Mouse (Mus musculus) WW6 (cell line): ENCODE measurements around the gene Chmp2a.

Experiments used
- DNase-seq: peaks from one replicate; pipeline ENCODE4 v3.0.0-alpha.2; 2013; ENCODE audit warnings: low read depth, low spot score

Chmp2a gene

DNA sequence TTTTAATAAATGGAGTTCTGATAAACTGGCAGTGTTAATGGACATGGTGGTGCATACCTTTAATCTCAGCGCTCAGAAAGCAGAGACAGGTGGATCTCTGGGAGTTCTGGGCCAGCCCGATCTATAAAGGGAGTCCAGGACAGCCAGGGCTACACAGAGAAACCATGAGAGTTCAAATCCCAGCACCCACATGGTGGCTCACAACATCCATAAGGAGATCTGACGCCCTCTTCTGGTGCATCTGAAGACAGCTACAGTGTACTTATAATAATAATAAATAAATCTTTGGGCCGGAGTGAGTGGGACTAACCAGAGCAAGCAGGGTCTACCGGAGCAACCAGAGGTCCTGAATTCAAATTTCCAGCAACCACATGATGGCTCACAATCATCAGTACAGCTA is 31.2 kb downstream of the Chmp2a start:
- no peak for DNase-seq

GRCm38 (mm10) chr7:13001584-13001983 is 33.0 kb downstream of the Chmp2a start:
- no peak for DNase-seq

DNA sequence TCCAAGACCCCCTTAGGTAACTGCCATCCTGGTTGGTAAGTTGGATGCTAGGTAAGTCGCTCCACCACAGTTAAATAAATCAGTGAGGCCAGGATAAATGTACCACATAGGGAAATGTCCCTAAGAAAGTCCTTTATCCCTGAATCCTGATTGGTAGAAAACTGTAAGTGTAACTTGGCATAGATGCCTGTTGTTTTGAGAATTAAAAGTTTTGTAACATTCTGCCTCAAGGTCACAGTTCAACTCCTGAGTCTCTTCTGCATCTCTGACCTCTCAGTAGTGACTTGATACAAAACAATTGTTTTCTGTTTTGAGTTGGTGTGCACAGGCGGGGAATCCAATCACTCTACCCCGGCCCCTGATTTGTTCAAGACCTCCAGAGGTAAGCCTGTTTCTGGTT is 35.8 kb downstream of the Chmp2a start, which contains the start of gene Trim28:
Trim28 (plus strand) TSS at position 264 of the 400 bp plus-strand sequence.
- DNase-seq: no peak

DNA sequence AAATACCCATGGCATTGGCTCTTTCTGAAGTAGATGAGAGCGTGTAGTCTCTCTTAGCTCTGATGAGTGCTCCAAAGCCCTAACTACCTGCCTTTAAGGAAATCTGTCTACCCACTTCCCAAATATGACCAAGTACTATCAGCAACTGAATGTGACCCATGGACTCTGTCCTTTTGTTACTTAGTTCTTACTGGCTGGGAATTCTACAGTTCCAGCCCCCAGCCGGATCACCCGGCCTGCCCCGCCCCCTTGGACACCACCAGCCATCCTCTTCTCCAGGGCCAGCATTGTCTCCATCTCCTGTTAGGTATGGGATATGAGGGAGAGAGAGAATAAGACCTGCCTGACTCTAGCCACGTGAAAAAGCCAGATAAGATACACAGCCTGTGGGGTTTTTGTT is 36.6 kb downstream of the Chmp2a start, which contains the start of gene Slc27a5:
Slc27a5 (minus strand) TSS at position 140 of the 400 bp plus-strand sequence.
- DNase-seq: no peak

DNA sequence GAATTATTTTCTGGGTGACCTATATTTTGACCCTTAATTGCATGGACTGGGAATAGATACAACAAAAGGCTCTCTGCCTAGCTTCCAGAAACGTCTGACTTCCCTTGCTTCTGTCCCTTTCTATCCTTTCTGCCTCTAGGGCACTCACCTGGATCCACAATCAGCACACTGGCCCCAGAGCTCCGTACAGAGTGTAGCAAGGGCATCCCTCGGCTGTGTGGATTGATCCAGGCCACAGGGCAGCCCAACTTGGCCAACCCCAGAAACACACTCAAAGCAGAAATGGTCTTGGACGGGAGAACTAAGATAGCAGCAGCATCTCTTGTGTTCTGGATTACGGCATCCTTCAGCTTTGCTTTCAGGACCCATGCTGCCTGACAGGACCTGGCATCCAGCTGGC is 37.4 kb downstream of the Chmp2a start:
- DNase-seq: no peak

- no peak for DNase-seq
Measured at GRCm38 (mm10) chr7:12995862-12996261, 38.7 kb downstream of the Chmp2a start.

DNA sequence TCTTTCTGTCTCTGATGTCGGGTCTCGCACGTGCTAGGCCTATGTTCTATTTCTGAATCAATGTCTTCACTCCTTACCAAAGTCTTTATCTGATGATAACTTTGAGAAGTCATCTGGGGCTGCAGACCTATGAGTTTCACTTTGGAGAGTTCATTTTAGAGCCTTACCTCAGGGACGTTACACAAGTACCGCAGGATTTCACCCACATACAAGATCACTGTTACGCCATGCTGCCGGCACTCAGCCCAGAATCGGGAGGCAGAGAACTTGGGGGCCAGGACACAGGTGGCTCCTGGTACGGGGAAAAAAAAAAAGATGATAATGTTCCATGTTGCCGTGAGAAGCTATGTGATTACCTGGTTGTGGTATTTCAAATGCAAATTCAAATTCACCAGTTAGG is 41.5 kb downstream of the Chmp2a start:
- no peak for DNase-seq

DNA sequence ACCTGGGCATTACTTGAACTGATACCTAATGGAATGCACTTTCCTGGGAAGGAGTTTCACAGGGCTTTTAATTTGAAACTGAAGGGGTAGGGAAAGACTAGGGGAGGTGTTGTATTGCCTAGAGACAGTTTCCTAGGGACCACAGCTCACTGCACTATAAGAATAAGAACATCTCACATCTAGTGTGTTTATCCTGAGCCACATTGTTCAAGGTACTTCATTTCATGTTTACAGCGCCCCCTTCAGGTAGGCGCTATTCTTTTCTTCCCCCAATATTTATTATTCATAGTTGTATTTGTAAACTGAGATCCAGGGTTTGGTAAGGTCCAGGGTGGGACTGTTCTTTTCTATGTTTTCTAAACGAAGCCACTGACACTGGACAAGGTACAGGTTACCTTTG is 42.4 kb downstream of the Chmp2a start:
- no peak for DNase-seq

- no peak for DNase-seq
Measured at GRCm38 (mm10) chr7:12987409-12988189, 47.0 kb downstream of the Chmp2a start.

- no peak for DNase-seq
Measured at GRCm38 (mm10) chr7:12986906-12987305, 47.7 kb downstream of the Chmp2a start.

DNA sequence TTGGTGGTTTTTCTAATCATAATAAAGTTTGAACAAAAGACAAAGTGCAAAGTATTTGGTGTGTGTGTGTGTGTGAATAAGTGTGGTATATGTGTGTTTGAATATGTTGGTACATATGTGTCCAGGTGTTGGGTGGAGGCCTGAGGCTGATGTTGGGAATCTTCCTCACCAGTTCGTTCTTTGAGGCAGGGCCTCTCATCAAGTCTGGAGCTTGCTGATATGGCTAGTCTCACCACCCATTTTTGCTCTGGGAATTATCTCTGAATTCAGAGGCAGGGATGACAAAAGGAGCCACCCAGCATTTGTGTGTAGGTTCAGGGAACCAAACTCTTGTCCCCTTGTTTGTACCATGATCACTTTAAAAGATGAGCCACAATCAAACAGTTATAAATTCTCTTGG is 48.9 kb downstream of the Chmp2a start:
- DNase-seq: no peak
